ENCODE assay signal across 8 mouse cellular contexts in the genomic region with DNA sequence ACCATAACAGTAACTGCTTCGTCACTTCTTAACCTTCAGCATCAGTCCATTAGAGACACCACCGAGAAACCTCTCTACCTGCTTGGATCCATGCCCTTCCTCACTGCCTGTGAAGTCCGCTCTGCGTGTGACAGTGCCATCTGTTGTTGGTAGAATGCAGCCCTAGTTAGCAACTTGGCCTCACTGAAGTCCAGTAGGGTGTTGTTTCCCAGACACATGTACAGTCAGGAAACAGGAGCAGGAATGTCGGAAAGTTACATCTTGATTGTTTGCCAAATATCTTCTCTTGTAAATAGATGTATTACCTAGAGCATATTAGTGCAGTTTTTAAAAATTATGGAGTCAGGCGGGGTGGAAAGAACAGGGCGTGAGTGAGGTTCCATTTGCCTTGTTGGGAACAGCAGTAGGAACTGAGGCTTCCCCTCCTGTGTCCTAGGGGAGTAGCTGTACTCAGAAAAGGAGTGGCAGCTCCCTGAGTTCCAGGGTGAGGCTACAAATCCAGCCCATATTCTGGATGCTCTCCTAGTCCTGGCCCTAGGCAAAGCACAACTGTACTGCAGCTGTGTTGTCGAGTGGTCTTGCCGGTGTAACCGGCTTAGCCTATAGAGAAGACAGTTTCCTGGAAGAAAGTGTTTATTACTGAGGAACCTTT. TPM values are rescaled to one million over a fixed set of nuclear protein-coding genes. Genes with fewer than 3 reads are reported as not detected.
DNase-seq lines count a peak whose midpoint lies in the region; ATAC-seq lines count a peak whose summit lies in the region.

No protein-coding gene starts in this region.

- no peak overlapping the region for H3K27ac ChIP-seq in forebrain, embryonic 15.5 days (replicated peaks)
- no peak overlapping the region for H3K27ac ChIP-seq in forebrain, embryonic 12.5 days
- no peak overlapping the region for H3K27ac ChIP-seq in midbrain, embryonic 14.5 days (replicated peaks; ENCODE audit: low read depth, low read length)
- H3K27ac ChIP-seq in midbrain, embryonic 10.5 days (replicated peaks): no peak overlapping the region
- H3K27ac ChIP-seq in intestine, embryonic 16.5 days (ENCODE audit: low read length): no peak overlapping the region
- no peak overlapping the region for H3K27ac ChIP-seq in midbrain, embryonic 15.5 days

- peak; percentile 17 for DNase-seq in midbrain, embryonic 14.5 days
- no peak for DNase-seq in midbrain, embryonic 10.5 days (ENCODE audit: low spot score)
- no peak for DNase-seq in spleen, postnatal 14 days (ENCODE audit: low spot score in 2 of 2)
- no peak for DNase-seq in thymus, postnatal 36 days

- H3K27me3 ChIP-seq in forebrain, embryonic 15.5 days: no peaks in the 10 kb centered on the region
- H3K27me3 ChIP-seq in forebrain, embryonic 12.5 days: no peaks in the 10 kb centered on the region
- no peaks in the 10 kb centered on the region for H3K27me3 ChIP-seq in midbrain, embryonic 14.5 days (ENCODE audit: control insufficient read depth, insufficient read depth, low read length)
- no peaks in the 10 kb centered on the region for H3K27me3 ChIP-seq in midbrain, embryonic 10.5 days (ENCODE audit: low read depth, poor library complexity, severe bottlenecking)
- H3K27me3 ChIP-seq in intestine, embryonic 16.5 days (replicated peaks; ENCODE audit: control insufficient read depth, insufficient read depth, low read length): no peaks in the 10 kb centered on the region
- H3K27me3 ChIP-seq in midbrain, embryonic 15.5 days (replicated peaks): no peaks in the 10 kb centered on the region

- peaks cover 12% of the 10 kb centered on the region for H3K36me3 ChIP-seq in forebrain, embryonic 15.5 days
- H3K36me3 ChIP-seq in forebrain, embryonic 12.5 days (replicated peaks): peaks cover 32% of the 10 kb centered on the region
- peaks cover 27% of the 10 kb centered on the region for H3K36me3 ChIP-seq in midbrain, embryonic 14.5 days (ENCODE audit: control insufficient read depth, insufficient read depth, low read length)
- peaks cover 56% of the 10 kb centered on the region for H3K36me3 ChIP-seq in midbrain, embryonic 10.5 days
- H3K36me3 ChIP-seq in intestine, embryonic 16.5 days (ENCODE audit: control insufficient read depth, insufficient read depth, low read length): peaks cover 15% of the 10 kb centered on the region
- H3K36me3 ChIP-seq in midbrain, embryonic 15.5 days (replicated peaks): peaks cover 7% of the 10 kb centered on the region; the same call in 1 of the 2 replicates

- no peak overlapping the region for H3K9ac ChIP-seq in forebrain, embryonic 15.5 days (replicated peaks)
- H3K9ac ChIP-seq in forebrain, embryonic 12.5 days: no peak overlapping the region
- H3K9ac ChIP-seq in midbrain, embryonic 14.5 days (replicated peaks; ENCODE audit: low read length): no peak overlapping the region
- no peak overlapping the region for H3K9ac ChIP-seq in intestine, embryonic 16.5 days (ENCODE audit: low read depth, low read length)
- H3K9ac ChIP-seq in midbrain, embryonic 15.5 days: no peak overlapping the region

- H3K9me3 ChIP-seq in forebrain, embryonic 15.5 days: no peaks in the 10 kb centered on the region
- no peaks in the 10 kb centered on the region for H3K9me3 ChIP-seq in forebrain, embryonic 12.5 days
- no peaks in the 10 kb centered on the region for H3K9me3 ChIP-seq in midbrain, embryonic 14.5 days (ENCODE audit: control insufficient read depth, low read length)
- no peaks in the 10 kb centered on the region; the same call in 1 of the 2 replicates for H3K9me3 ChIP-seq in midbrain, embryonic 10.5 days (replicated peaks)
- no peaks in the 10 kb centered on the region for H3K9me3 ChIP-seq in intestine, embryonic 16.5 days (ENCODE audit: control insufficient read depth, low read length)
- no peaks in the 10 kb centered on the region for H3K9me3 ChIP-seq in midbrain, embryonic 15.5 days

- H3K4me1 ChIP-seq in forebrain, embryonic 15.5 days: peaks cover 31% of the 10 kb centered on the region
- H3K4me1 ChIP-seq in forebrain, embryonic 12.5 days: peaks cover 35% of the 10 kb centered on the region
- peaks cover 19% of the 10 kb centered on the region for H3K4me1 ChIP-seq in midbrain, embryonic 14.5 days (ENCODE audit: control insufficient read depth, insufficient read depth, low read length)
- peaks cover 39% of the 10 kb centered on the region for H3K4me1 ChIP-seq in midbrain, embryonic 10.5 days
- peaks cover 21% of the 10 kb centered on the region for H3K4me1 ChIP-seq in intestine, embryonic 16.5 days (ENCODE audit: control insufficient read depth, insufficient read depth, low read length)
- H3K4me1 ChIP-seq in midbrain, embryonic 15.5 days: peaks cover 37% of the 10 kb centered on the region

- no peak overlapping the region for H3K4me3 ChIP-seq in forebrain, embryonic 15.5 days
- no peak overlapping the region for H3K4me3 ChIP-seq in forebrain, embryonic 12.5 days (replicated peaks)
- 0 out of 2 replicates have a peak overlapping the region, but pooled peaks have one; percentile 10 for H3K4me3 ChIP-seq in midbrain, embryonic 14.5 days (replicated peaks; ENCODE audit: low read depth, low read length)
- no peak overlapping the region for H3K4me3 ChIP-seq in midbrain, embryonic 10.5 days
- no peak overlapping the region for H3K4me3 ChIP-seq in intestine, embryonic 16.5 days (ENCODE audit: low read length)
- peak overlapping the region; percentile 21 for H3K4me3 ChIP-seq in midbrain, embryonic 15.5 days

- ATAC-seq in forebrain, embryonic 15.5 days (replicated peaks): no peak
- ATAC-seq in forebrain, embryonic 12.5 days (ENCODE audit: low FRiP score): no peak
- ATAC-seq in midbrain, embryonic 14.5 days (ENCODE audit: low FRiP score, low TSS enrichment): no peak
- ATAC-seq in intestine, embryonic 16.5 days: no peak
- no peak for ATAC-seq in midbrain, embryonic 15.5 days (replicated peaks)

- peak overlapping the region; percentile 20; the same call in 1 of the 2 replicates for H3K4me2 ChIP-seq in forebrain, embryonic 15.5 days (replicated peaks)
- no peak overlapping the region for H3K4me2 ChIP-seq in forebrain, embryonic 12.5 days
- peak overlapping the region; percentile 32 for H3K4me2 ChIP-seq in midbrain, embryonic 14.5 days (ENCODE audit: low read length)
- peak overlapping the region; percentile 4; the same call in 1 of the 2 replicates for H3K4me2 ChIP-seq in intestine, embryonic 16.5 days (ENCODE audit: low read depth, low read length)
- peak overlapping the region; percentile 33 for H3K4me2 ChIP-seq in midbrain, embryonic 15.5 days

- 85% methylated on average over 10 of the region's 10 CpGs for WGBS in forebrain, embryonic 15.5 days
- 94% methylated on average over 10 of the region's 10 CpGs for WGBS in forebrain, embryonic 12.5 days
- 88% methylated on average over 10 of the region's 10 CpGs for WGBS in midbrain, embryonic 14.5 days
- 93% methylated on average over 10 of the region's 10 CpGs for WGBS in midbrain, embryonic 10.5 days
- WGBS in intestine, embryonic 16.5 days: 78% methylated on average over 10 of the region's 10 CpGs
- 87% methylated on average over 10 of the region's 10 CpGs for WGBS in midbrain, embryonic 15.5 days

RNA-seq across cellular contexts. Expression of gene Btbd3, which starts 25.3 kb away (rescaled TPM):
- polyA plus RNA-seq in forebrain, embryonic 15.5 days (2015; fragmentation: Nextera tagmentation; extraction: Ambion mirVana): 21.7 and 22.2 TPM in 2 replicates
- polyA plus RNA-seq in forebrain, embryonic 12.5 days (2016; fragmentation: Nextera tagmentation; extraction: Ambion mirVana): 15.3 and 16.2 TPM in 2 replicates
- polyA plus RNA-seq in midbrain, embryonic 14.5 days (2014; fragmentation: Nextera tagmentation; extraction: Ambion mirVana): 52.5 and 58.9 TPM in 2 replicates
- polyA plus RNA-seq in midbrain, embryonic 10.5 days (2016; fragmentation: Nextera tagmentation; extraction: Ambion mirVana): 17.3 and 19.1 TPM in 2 replicates
- polyA plus RNA-seq in intestine, embryonic 16.5 days (2015; fragmentation: Nextera tagmentation; extraction: Ambion mirVana): 17.9 and 19.8 TPM in 2 replicates
- 36.0 and 42.3 TPM in 2 replicates for polyA plus RNA-seq in midbrain, embryonic 15.5 days (2015; fragmentation: Nextera tagmentation; extraction: Ambion mirVana)

Comparison
In these comparisons a context has a peak if more than half of its experiments do, and no peak if none do; other contexts are left out.
1. H3K4me3 ChIP-seq: peak in midbrain, embryonic 14.5 days (single experiment) and midbrain, embryonic 15.5 days (single experiment); none in forebrain, embryonic 15.5 days (single experiment), forebrain, embryonic 12.5 days (single experiment), midbrain, embryonic 10.5 days (single experiment) and intestine, embryonic 16.5 days (single experiment).